Mouse (Mus musculus) limb, embryonic 14.5 days (tissue): ENCODE data around the gene Tent5b. TPM values are rescaled to one million over a fixed set of nuclear protein-coding genes. Genes with fewer than 3 reads are reported as not detected.
A peak's percentile ranks its signal among the peaks of the same experiment; 100 is the strongest.

Experiments used
- ATAC-seq: fragments of 200-750 bp; cut with Nextera tagmentation; 2 replicates; pipeline ENCODE4 v1.8.0; 2017; ENCODE audit warnings: low read depth, moderate number of reproducible peaks, moderate TSS enrichment; ENCODE audit not compliant: low FRiP score
- DNase-seq: peaks from one replicate; pipeline ENCODE4 v3.0.0-alpha.2; 2015; ENCODE audit warnings: low spot score
- H3K27ac ChIP-seq: fragments of 300-500 bp; sonication (generic); replicated peaks from 2 replicates; pipeline ENCODE4 v1.5.1; 2014; ENCODE audit warnings: low read depth, mild to moderate bottlenecking, low read length, moderate library complexity, mixed read lengths
- H3K27me3 ChIP-seq: fragments of 300-500 bp; sonication (generic); 2 replicates; pipeline ENCODE4 v1.6.1; 2014; ENCODE audit warnings: low read length, mixed read lengths; ENCODE audit not compliant: control insufficient read depth, insufficient read depth
- H3K36me3 ChIP-seq: fragments of 300-500 bp; sonication (generic); 2 replicates; pipeline ENCODE4 v1.6.1; 2014; ENCODE audit warnings: mild to moderate bottlenecking, low read length, moderate library complexity, mixed read lengths; ENCODE audit not compliant: control insufficient read depth, insufficient read depth
- H3K4me1 ChIP-seq: fragments of 300-500 bp; sonication (generic); 2 replicates; pipeline ENCODE4 v1.6.1; 2014; ENCODE audit warnings: antibody characterized with exemption, low read length, mixed read lengths; ENCODE audit not compliant: control insufficient read depth, insufficient read depth
- H3K4me2 ChIP-seq: fragments of 300-500 bp; sonication (generic); replicated peaks from 2 replicates; pipeline ENCODE4 v1.6.1; 2014; ENCODE audit warnings: low read depth, mild to moderate bottlenecking, low read length, moderate library complexity; ENCODE audit not compliant: severe bottlenecking
- H3K4me3 ChIP-seq: fragments of 300-500 bp; sonication (generic); replicated peaks from 2 replicates; pipeline ENCODE4 v1.5.1; 2014; ENCODE audit warnings: low read length
- H3K9ac ChIP-seq: fragments of 300-500 bp; sonication (generic); 2 replicates; pipeline ENCODE4 v1.6.1; 2014; ENCODE audit warnings: mild to moderate bottlenecking, low read depth, low read length, moderate library complexity; ENCODE audit not compliant: severe bottlenecking
- H3K9me3 ChIP-seq: fragments of 300-500 bp; sonication (generic); 2 replicates; pipeline ENCODE4 v1.6.1; 2016; ENCODE audit warnings: low read length; ENCODE audit not compliant: control insufficient read depth
- POLR2A ChIP-seq: fragments of 200-500 bp; IDR thresholded peaks from 2 replicates; pipeline ENCODE4 v1.8.0; 2012; ENCODE audit warnings: inconsistent platforms, mild to moderate bottlenecking, moderate library complexity, borderline replicate concordance; ENCODE audit not compliant: insufficient read depth, insufficient read length; ENCODE audit errors: extremely low read depth
- WGBS: fragments of 180-500 bp; shearing (Covaris S2); extraction: QIAGEN DNeasy Blood & Tissue Kit; methylation state at CpG from one replicate; pipeline ENCODE4 v1.1.7; 2014; 5-methylcytosine and 5-hydroxymethylcytosine counted together
- polyA plus RNA-seq, 2 experiments: library from polyadenylated mRNA; depleted of rRNA in 1 of 2; stranded (reverse) in 1 of 2; unstranded in 1 of 2; fragments of >200 nt; fragmentation: Nextera tagmentation in 1 of 2; extraction: Ambion mirVana in 1 of 2; gene quantifications; 2 replicates each; pipeline versions ENCODE4 v1.2.1 to v1.2.3; 2012 to 2014

Tent5b gene
- polyA plus RNA-seq, 2 experiments: 0.80 to 1.7 TPM

DNA sequence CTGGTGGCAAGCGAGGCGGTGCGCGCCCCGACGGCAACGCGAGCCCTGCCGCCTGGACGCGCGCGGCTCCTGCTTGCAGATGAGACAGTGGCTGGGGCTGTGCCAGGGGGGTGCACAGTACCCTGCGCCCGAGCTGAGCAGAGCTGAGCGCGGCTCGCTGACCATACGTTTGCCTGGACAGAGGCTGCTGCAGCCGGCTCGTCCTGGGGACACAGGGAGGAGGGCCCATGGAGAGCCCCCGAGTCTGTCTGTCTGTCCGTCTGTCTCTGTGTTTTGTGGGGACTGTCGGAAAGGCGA is 39.4 kb downstream of the Tent5b start:
- Histone ChIP-seq H3K4me1 (peaks cover 5% of the 10 kb centered on the region; the same call in 1 of the 2 replicates), H3K4me3 (peak overlapping the region; percentile 44), H3K4me2 (peak overlapping the region; percentile 58), H3K36me3 (no peaks in the 10 kb centered on the region), H3K9me3 (no peaks in the 10 kb centered on the region), H3K27ac (no peak overlapping the region), H3K27me3 (peaks cover 33% of the 10 kb centered on the region), H3K9ac (peak overlapping the region; percentile 61)
- ATAC-seq: no peak
- TF ChIP-seq POLR2A: no peak
- DNase-seq: no peak
- 5% methylated on average over 24 of the region's 25 CpGs for WGBS

DNA sequence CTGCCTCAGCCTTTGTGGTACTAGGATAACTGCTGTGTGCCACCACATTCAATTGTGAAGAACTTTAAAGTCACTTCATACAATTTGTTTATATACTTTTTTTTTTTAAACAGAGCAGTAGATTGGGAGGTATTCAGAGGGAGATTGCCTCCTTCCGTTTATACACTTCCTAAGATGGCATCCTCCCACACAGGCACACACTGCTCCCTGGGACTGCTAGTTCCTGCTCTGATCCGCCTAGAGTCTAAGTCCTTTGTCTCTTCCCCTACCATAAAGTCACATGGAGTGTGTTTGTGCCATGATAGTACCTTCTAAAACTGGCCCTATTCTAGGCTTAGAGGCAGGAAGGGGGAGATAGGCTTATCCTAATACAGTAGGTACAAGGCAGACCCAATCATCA is 41.6 kb downstream of the Tent5b start:
- WGBS: 73% methylated on average over 2 of the region's 2 CpGs
- H3K4me2 ChIP-seq: no peak overlapping the region
- peaks cover 5% of the 10 kb centered on the region; the same call in 1 of the 2 replicates for H3K4me1 ChIP-seq
- no peak overlapping the region for H3K4me3 ChIP-seq
- peaks cover 33% of the 10 kb centered on the region for H3K27me3 ChIP-seq
- no peaks in the 10 kb centered on the region for H3K36me3 ChIP-seq
- no peak overlapping the region for H3K27ac ChIP-seq
- no peaks in the 10 kb centered on the region for H3K9me3 ChIP-seq
- DNase-seq (no peak), ATAC-seq (no peak)
- H3K9ac ChIP-seq: no peak overlapping the region
- no peak for TF ChIP-seq POLR2A

DNA sequence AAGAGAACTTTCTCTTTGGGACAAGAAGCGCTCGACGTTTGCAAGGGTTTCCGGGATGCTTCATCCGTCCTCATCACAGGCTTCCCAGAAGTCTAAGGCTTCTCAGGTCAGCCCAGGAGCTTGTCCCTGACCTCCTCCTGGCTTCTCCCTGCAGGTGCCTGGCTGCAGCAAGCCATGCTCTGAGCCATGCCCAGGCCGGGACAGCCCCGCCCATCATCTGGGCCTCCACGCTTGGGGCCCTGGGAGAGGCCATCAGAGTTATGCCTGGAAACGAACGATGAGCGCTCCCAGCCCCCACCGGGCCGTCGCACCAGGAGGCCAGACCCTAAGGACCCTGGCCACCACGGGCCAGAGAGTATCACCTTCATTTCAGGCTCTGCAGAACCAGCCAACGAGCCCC is 47.9 kb downstream of the Tent5b start:
- peaks cover 48% of the 10 kb centered on the region for H3K36me3 ChIP-seq
- no peaks in the 10 kb centered on the region for H3K4me1 ChIP-seq
- H3K4me3 ChIP-seq: no peak overlapping the region
- H3K27ac ChIP-seq: no peak overlapping the region
- ATAC-seq: no peak
- DNase-seq: no peak
- no peaks in the 10 kb centered on the region for H3K27me3 ChIP-seq
- no peak overlapping the region for H3K4me2 ChIP-seq
- H3K9ac ChIP-seq: no peak overlapping the region
- H3K9me3 ChIP-seq: no peaks in the 10 kb centered on the region
- WGBS: 69% methylated on average over 16 of the region's 16 CpGs
- TF ChIP-seq POLR2A: no peak

DNA sequence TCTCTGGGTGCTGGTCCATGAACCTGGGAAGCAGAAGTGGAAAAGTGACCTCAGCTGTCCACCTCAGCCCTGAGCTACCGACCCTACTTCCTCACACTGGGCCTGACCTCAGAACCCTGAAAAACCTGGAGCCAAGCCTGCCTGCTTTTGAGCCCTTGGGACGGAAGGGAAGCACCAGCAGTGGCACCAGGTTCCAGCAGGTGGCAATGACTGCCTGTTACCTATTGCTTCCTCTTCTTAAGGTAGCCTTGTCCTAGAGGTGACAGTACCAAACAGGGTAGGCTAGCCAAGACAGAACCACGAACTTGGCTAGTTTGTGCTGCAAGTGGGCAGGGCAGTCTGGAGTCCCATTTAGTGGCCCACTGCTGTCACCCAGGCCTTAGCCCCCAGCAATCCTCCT is 52.8 kb downstream of the Tent5b start:
- no peak overlapping the region for H3K9ac ChIP-seq
- no peaks in the 10 kb centered on the region for H3K4me1 ChIP-seq
- H3K4me2 ChIP-seq: no peak overlapping the region
- H3K9me3 ChIP-seq: no peaks in the 10 kb centered on the region
- H3K27ac ChIP-seq: no peak overlapping the region
- no peak for TF ChIP-seq POLR2A
- DNase-seq (no peak), ATAC-seq (no peak)
- peaks cover 91% of the 10 kb centered on the region for H3K36me3 ChIP-seq
- H3K4me3 ChIP-seq: no peak overlapping the region
- no peaks in the 10 kb centered on the region for H3K27me3 ChIP-seq
- WGBS: 82% methylated on average over 3 of the region's 3 CpGs

DNA sequence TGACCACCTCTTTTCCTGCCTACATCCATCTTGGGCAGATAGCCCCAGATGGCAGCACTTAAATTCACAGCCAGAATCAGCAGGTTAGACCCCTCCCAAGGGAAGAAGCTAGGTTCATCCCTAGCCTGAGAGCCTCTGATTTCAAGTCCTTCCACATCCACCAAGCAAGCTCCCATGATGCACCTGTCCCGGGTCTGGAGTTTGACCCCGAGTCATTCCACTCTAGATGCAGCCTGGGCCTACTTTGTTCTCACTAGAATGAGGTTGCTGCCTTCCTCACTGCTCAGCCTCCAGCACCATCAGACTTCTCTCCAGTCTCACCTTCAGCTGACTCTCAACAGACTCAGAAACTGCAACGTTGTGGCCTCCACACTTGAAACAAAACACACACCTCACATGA is 56.1 kb downstream of the Tent5b start:
- Histone ChIP-seq H3K4me3 (no peak overlapping the region), H3K4me1 (no peaks in the 10 kb centered on the region), H3K36me3 (peaks cover 94% of the 10 kb centered on the region), H3K9ac (no peak overlapping the region), H3K4me2 (no peak overlapping the region), H3K27me3 (no peaks in the 10 kb centered on the region), H3K27ac (no peak overlapping the region), H3K9me3 (no peaks in the 10 kb centered on the region)
- no peak for DNase-seq
- no peak for TF ChIP-seq POLR2A
- no peak for ATAC-seq
- WGBS: 88% methylated on average over 3 of the region's 3 CpGs

DNA sequence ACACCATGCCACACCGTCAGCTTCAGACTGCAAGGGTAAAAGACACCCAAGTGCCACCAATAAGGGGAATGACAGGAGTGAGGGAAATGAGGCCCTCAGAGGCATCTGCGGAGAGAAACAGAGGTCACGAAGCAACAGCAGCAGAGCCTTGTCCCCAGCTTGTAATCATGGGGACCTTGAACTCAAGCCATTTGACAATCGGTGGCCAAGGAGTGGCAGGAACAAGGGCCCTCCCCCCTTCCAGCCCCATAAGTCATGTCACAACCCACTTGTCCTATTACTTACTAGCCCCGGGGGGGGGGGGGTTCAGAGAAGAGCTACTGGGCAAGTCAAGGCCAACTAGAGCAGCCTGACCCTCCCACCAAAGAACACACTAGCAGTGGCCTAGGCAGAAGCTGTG is 56.7 kb downstream of the Tent5b start:
- no peak for TF ChIP-seq POLR2A
- ATAC-seq: no peak
- no peak overlapping the region for H3K27ac ChIP-seq
- no peaks in the 10 kb centered on the region for H3K9me3 ChIP-seq
- 94% methylated on average over 5 of the region's 5 CpGs for WGBS
- peaks cover 94% of the 10 kb centered on the region for H3K36me3 ChIP-seq
- no peaks in the 10 kb centered on the region for H3K4me1 ChIP-seq
- no peaks in the 10 kb centered on the region for H3K27me3 ChIP-seq
- no peak overlapping the region for H3K4me3 ChIP-seq
- H3K4me2 ChIP-seq: no peak overlapping the region
- no peak overlapping the region for H3K9ac ChIP-seq
- DNase-seq: no peak

Other genes with a start within 250 kb of the Tent5b start
- 6.7 and 7.5 TPM in 2 replicates for gene Map3k6, start 239.3 kb upstream of the Tent5b start, polyA plus RNA-seq (2012; rRNA removed)
- gene Map3k6, start 239.3 kb upstream of the Tent5b start, polyA plus RNA-seq (2014; fragmentation: Nextera tagmentation; extraction: Ambion mirVana): 9.4 and 10.4 TPM in 2 replicates
- 14.3 and 15.7 TPM in 2 replicates for gene Sytl1, start 217.0 kb upstream of the Tent5b start, polyA plus RNA-seq (2012; rRNA removed)
- gene Sytl1, start 217.0 kb upstream of the Tent5b start, polyA plus RNA-seq (2014; fragmentation: Nextera tagmentation; extraction: Ambion mirVana): 17.9 and 23.3 TPM in 2 replicates
- gene Tmem222, start 202.3 kb upstream of the Tent5b start, polyA plus RNA-seq (2012; rRNA removed): 101 and 119 TPM in 2 replicates
- gene Tmem222, start 202.3 kb upstream of the Tent5b start, polyA plus RNA-seq (2014; fragmentation: Nextera tagmentation; extraction: Ambion mirVana): 81.6 and 84.1 TPM in 2 replicates
- gene Wdtc1, start 126.7 kb upstream of the Tent5b start, polyA plus RNA-seq (2012; rRNA removed): 27.8 and 35.9 TPM in 2 replicates
- 17.6 and 18.6 TPM in 2 replicates for gene Wdtc1, start 126.7 kb upstream of the Tent5b start, polyA plus RNA-seq (2014; fragmentation: Nextera tagmentation; extraction: Ambion mirVana)
- gene Slc9a1, start 110.4 kb upstream of the Tent5b start, polyA plus RNA-seq (2012; rRNA removed): 36.7 and 46.7 TPM in 2 replicates
- gene Slc9a1, start 110.4 kb upstream of the Tent5b start, polyA plus RNA-seq (2014; fragmentation: Nextera tagmentation; extraction: Ambion mirVana): 11.4 and 11.5 TPM in 2 replicates
- 5.4 and 7.1 TPM in 2 replicates for gene Trnp1, start 18.4 kb downstream of the Tent5b start, polyA plus RNA-seq (2012; rRNA removed)
- gene Trnp1, start 18.4 kb downstream of the Tent5b start, polyA plus RNA-seq (2014; fragmentation: Nextera tagmentation; extraction: Ambion mirVana): 5.0 and 6.1 TPM in 2 replicates
- gene Kdf1, start 38.8 kb downstream of the Tent5b start, polyA plus RNA-seq (2012; rRNA removed): 7.1 and 9.0 TPM in 2 replicates
- 13.5 and 18.8 TPM in 2 replicates for gene Kdf1, start 38.8 kb downstream of the Tent5b start, polyA plus RNA-seq (2014; fragmentation: Nextera tagmentation; extraction: Ambion mirVana)
- gene Nudc, start 65.9 kb downstream of the Tent5b start, polyA plus RNA-seq (2012; rRNA removed): 141 and 184 TPM in 2 replicates
- 180 and 197 TPM in 2 replicates for gene Nudc, start 65.9 kb downstream of the Tent5b start, polyA plus RNA-seq (2014; fragmentation: Nextera tagmentation; extraction: Ambion mirVana)
- 0.05 TPM in 1 of 2 replicates, not detected in the other for gene Nr0b2, start 73.2 kb downstream of the Tent5b start, polyA plus RNA-seq (2012; rRNA removed)
- 0.17 TPM in 1 of 2 replicates, not detected in the other for gene Nr0b2, start 73.2 kb downstream of the Tent5b start, polyA plus RNA-seq (2014; fragmentation: Nextera tagmentation; extraction: Ambion mirVana)
- 8.0 and 8.4 TPM in 2 replicates for gene Gpatch3, start 94.6 kb downstream of the Tent5b start, polyA plus RNA-seq (2012; rRNA removed)
- gene Gpatch3, start 94.6 kb downstream of the Tent5b start, polyA plus RNA-seq (2014; fragmentation: Nextera tagmentation; extraction: Ambion mirVana): 8.1 and 9.2 TPM in 2 replicates
- gene Gpn2, start 104.2 kb downstream of the Tent5b start, polyA plus RNA-seq (2012; rRNA removed): 33.2 and 42.0 TPM in 2 replicates
- 17.6 and 19.6 TPM in 2 replicates for gene Gpn2, start 104.2 kb downstream of the Tent5b start, polyA plus RNA-seq (2014; fragmentation: Nextera tagmentation; extraction: Ambion mirVana)
- 112 and 139 TPM in 2 replicates for gene Sfn, start 122.0 kb downstream of the Tent5b start, polyA plus RNA-seq (2012; rRNA removed)
- 243 and 295 TPM in 2 replicates for gene Sfn, start 122.0 kb downstream of the Tent5b start, polyA plus RNA-seq (2014; fragmentation: Nextera tagmentation; extraction: Ambion mirVana)
- 38.0 and 46.5 TPM in 2 replicates for gene Zdhhc18, start 170.0 kb downstream of the Tent5b start, polyA plus RNA-seq (2012; rRNA removed)
- 4.0 and 7.0 TPM in 2 replicates for gene Zdhhc18, start 170.0 kb downstream of the Tent5b start, polyA plus RNA-seq (2014; fragmentation: Nextera tagmentation; extraction: Ambion mirVana)
- gene Pigv, start 192.5 kb downstream of the Tent5b start, polyA plus RNA-seq (2012; rRNA removed): 12.2 and 13.7 TPM in 2 replicates
- gene Pigv, start 192.5 kb downstream of the Tent5b start, polyA plus RNA-seq (2014; fragmentation: Nextera tagmentation; extraction: Ambion mirVana): 10.9 and 12.5 TPM in 2 replicates